Mouse (Mus musculus) myocyte (in vitro differentiated cells): ENCODE data around the gene Tbc1d9b. TPM values are rescaled to one million over a fixed set of nuclear protein-coding genes. Genes with fewer than 3 reads are reported as not detected.

ENCODE experiments used
- H3K27me3 ChIP-seq: one replicate; pipeline ENCODE4 v1.6.1; 2011; ENCODE audit not compliant: control insufficient read depth, insufficient read depth, insufficient read length
- H3K36me3 ChIP-seq: one replicate; pipeline ENCODE4 v1.6.1; 2011; ENCODE audit not compliant: control insufficient read depth, insufficient read depth
- H3K4me2 ChIP-seq: one replicate; pipeline ENCODE4 v1.6.1; 2011; ENCODE audit warnings: low read depth, control low read depth
- H3K4me3 ChIP-seq: one replicate; pipeline ENCODE4 v1.5.1; 2011; ENCODE audit warnings: mild to moderate bottlenecking, control low read depth, moderate library complexity
- H3K79me2 ChIP-seq: one replicate; pipeline ENCODE4 v1.6.1; 2011; ENCODE audit not compliant: control insufficient read depth, insufficient read depth
- H3ac ChIP-seq: one replicate; pipeline ENCODE4 v1.6.1; 2011; ENCODE audit not compliant: control insufficient read depth, insufficient read length
- CEBPB ChIP-seq: IDR thresholded peaks from 2 replicates; pipeline ENCODE4 v1.6.1; 2011; ENCODE audit warnings: mild to moderate bottlenecking, moderate library complexity; ENCODE audit not compliant: poor library complexity, insufficient read depth, severe bottlenecking
- E2F4 ChIP-seq: IDR thresholded peaks from one replicate; pipeline ENCODE4 v1.6.1; 2011; ENCODE audit warnings: mild to moderate bottlenecking, control low read depth, moderate library complexity; ENCODE audit not compliant: insufficient read depth
- MAX ChIP-seq: IDR thresholded peaks from one replicate; pipeline ENCODE4 v1.6.1; 2011; ENCODE audit warnings: low read depth, mild to moderate bottlenecking, control low read depth
- MYOD1 ChIP-seq, 3 experiments: IDR thresholded peaks; one replicate each; pipeline ENCODE4 v1.6.1; 2011; ENCODE audit warnings: control low read depth in 2 of 3, low read depth in 2 of 3, mild to moderate bottlenecking in 2 of 3, moderate library complexity in 1 of 3; ENCODE audit not compliant: insufficient read length in 2 of 3, control insufficient read depth in 1 of 3
- MYOG ChIP-seq, 3 experiments: IDR thresholded peaks; one replicate each; pipeline ENCODE4 v1.6.1; 2011; ENCODE audit warnings: control low read depth in 2 of 3, low read depth in 2 of 3, mild to moderate bottlenecking in 2 of 3; ENCODE audit not compliant: insufficient read length in 2 of 3, control insufficient read depth in 1 of 3, insufficient read depth in 1 of 3
- POLR2A ChIP-seq: IDR thresholded peaks from one replicate; pipeline ENCODE4 v1.6.1; 2011; ENCODE audit warnings: low read depth, mild to moderate bottlenecking, control low read depth, moderate library complexity; ENCODE audit not compliant: insufficient read length
- POLR2AphosphoS2 ChIP-seq: IDR thresholded peaks from one replicate; pipeline ENCODE4 v1.6.1; 2011; ENCODE audit warnings: low read depth, control low read depth; ENCODE audit not compliant: insufficient read length
- REST ChIP-seq: IDR thresholded peaks from one replicate; pipeline ENCODE4 v1.6.1; 2011; ENCODE audit warnings: mild to moderate bottlenecking, control low read depth, moderate library complexity; ENCODE audit not compliant: insufficient read depth, insufficient read length
- SRF ChIP-seq: IDR thresholded peaks from one replicate; pipeline ENCODE4 v1.6.1; 2011; ENCODE audit warnings: low read depth; ENCODE audit not compliant: control insufficient read depth, insufficient read length
- TCF12 ChIP-seq: IDR thresholded peaks from one replicate; pipeline ENCODE4 v1.6.1; 2011; ENCODE audit warnings: mild to moderate bottlenecking, control low read depth; ENCODE audit not compliant: poor library complexity, insufficient read depth, severe bottlenecking
- TCF3 ChIP-seq: IDR thresholded peaks from one replicate; pipeline ENCODE4 v1.6.1; 2011; ENCODE audit warnings: low read depth, control low read depth; ENCODE audit not compliant: insufficient read length
- USF1 ChIP-seq: IDR thresholded peaks from one replicate; pipeline ENCODE4 v1.6.1; 2011; ENCODE audit warnings: low read depth, mild to moderate bottlenecking, control low read depth, moderate library complexity
- polyA plus RNA-seq: library from polyadenylated mRNA; unstranded; fragments of >200 nt; fragmentation: generic; extraction: Trizol; gene quantifications from one replicate; pipeline ENCODE4 v1.2.1, GENCODE M21; 2012; ENCODE audit warnings: missing spikeins

Tbc1d9b gene
- polyA plus RNA-seq, 1 experiment: 36.6 TPM

DNA sequence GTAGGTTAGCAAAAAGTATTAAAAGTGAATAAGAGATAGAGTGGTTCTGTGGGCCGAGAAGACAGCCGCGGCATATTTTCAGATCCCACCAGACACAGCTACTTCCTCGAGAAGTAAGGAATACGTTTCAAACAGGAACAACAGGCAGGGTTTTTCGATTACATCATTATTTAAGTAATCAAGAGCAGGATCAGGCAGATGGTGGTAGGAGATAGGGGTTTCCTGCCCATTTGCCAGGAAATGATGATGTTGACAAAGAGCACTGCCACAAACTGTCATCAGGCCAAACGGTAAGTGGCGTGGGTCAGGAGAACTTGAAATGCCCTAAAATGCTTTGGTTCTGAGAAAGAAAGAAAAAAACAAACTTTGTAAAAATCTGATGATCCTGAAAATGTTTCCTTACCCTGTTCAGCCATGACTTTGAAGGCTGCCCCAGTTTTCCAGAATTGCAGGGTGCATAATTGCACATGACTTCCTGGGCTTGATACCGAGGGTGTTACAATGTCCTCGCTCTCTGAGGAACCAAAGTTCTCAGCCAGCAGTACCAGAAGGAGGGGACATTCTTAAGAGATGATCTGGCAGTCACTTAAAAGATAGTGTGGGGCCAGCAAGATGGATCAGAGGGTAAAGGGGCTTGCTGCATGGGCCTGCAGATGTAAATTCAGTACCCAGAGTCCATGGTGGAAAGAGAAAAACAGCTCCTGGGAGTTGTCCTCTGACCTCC, 3.1 kb downstream of the Tbc1d9b start:
- Histone ChIP-seq H3K36me3 (peaks cover 22% of the 10 kb centered on the region), H3K27me3 (no peaks in the 10 kb centered on the region)

DNA sequence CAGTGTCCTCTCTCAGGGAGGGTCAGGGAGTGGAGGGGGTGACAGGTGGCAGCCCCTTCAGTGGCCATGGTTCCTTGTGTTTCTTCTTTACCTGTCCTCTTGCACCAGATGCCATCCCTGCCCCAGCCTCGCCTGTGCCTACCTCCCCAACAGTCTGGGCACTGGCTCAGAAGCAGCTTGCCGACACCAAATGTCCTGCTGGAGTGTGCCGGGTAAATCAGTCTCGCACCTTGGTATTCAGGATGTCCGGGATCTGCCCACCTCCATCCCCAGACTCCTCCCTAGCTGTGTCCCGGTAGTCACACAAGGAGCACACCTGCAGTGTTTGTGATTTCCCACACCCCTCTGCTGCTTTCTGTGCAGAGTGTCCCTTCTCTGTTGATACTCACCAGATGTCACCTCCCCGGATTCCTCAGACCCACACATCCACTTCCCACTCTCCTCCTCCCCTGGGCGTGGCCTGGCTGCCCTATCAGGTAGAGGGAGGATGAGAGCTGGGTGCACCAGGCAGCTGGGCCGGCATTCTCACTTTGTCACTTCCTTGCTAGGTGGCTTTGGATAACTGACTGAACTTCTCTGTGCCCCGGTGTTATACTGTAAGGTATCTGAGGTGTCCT, 7.1 kb downstream of the Tbc1d9b start:
- Histone ChIP-seq H3K4me3 (no peak overlapping the region), H3ac (no peak overlapping the region), H3K36me3 (peaks cover 43% of the 10 kb centered on the region), H3K79me2 (no peaks in the 10 kb centered on the region), H3K27me3 (no peaks in the 10 kb centered on the region), H3K4me2 (no peak overlapping the region)
- no peak for TF ChIP-seq SRF
- no peak for TF ChIP-seq POLR2A

More for the DNA sequence above, 3.1 kb downstream of the Tbc1d9b start:
- TF ChIP-seq MAX (no peak), TCF3 (no peak), TCF12 (no peak), REST (no peak), POLR2A (no peak)
- H3ac ChIP-seq: no peak overlapping the region
- H3K4me2 ChIP-seq: no peak overlapping the region
- peaks cover 9% of the 10 kb centered on the region for H3K79me2 ChIP-seq
- no peak overlapping the region for H3K4me3 ChIP-seq

DNA sequence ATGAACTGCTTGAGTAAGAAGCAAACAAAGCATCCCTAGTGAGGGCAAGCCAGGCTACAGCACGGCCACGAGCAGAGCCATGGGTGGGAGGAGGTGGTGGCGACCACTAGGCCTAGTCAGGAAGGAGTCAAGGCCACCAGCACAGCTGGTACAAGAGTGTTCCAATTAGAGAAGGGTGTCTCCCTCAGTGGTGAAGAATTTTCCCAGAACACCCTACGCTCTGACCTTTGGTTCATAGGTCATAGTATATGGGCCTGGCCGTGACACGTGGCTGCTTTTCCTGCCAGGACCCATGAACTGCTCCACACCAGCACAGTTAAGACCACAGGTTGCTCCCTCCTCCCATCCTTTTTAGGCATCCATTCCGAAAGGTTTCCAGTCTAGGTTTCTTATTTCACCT, 8.4 kb downstream of the Tbc1d9b start:
- TF ChIP-seq POLR2AphosphoS2 (no peak), MAX (no peak), MYOG (IDR thresholded peaks at IDR 0.05; ENCODE audit: control insufficient read depth in 1 of 3, insufficient read depth in 1 of 3, insufficient read length in 2 of 3, low read depth in 2 of 3) (no peak), POLR2A (no peak), CEBPB (no peak), REST (no peak)
- H3K4me3 ChIP-seq: no peak overlapping the region
- no peaks in the 10 kb centered on the region for H3K27me3 ChIP-seq
- H3K79me2 ChIP-seq: no peaks in the 10 kb centered on the region
- H3K4me2 ChIP-seq: no peak overlapping the region
- H3K36me3 ChIP-seq: peaks cover 43% of the 10 kb centered on the region
- no peak overlapping the region for H3ac ChIP-seq

DNA sequence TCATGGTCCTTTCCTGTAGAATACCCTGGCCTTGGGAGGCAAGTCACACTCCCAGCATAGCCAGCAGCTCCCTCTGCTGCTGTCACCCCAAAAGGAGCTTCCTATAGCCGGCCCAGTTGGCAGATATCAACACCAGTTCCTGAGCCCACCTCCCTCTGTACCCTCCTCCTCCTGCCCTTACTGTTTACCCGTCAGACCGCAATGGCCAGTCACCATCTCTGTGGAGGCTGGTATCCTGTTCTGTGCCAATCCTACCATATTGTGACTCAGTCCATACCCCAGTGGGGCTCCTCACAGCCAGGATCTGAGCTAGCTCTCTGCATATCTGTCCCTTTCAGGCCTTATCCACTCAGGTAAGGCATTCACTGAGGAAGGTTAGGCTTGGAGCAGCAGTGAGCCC, 14.3 kb downstream of the Tbc1d9b start:
- Histone ChIP-seq H3K27me3 (no peaks in the 10 kb centered on the region), H3K4me2 (no peak overlapping the region), H3K36me3 (peaks cover 30% of the 10 kb centered on the region), H3K4me3 (no peak overlapping the region), H3K79me2 (no peaks in the 10 kb centered on the region), H3ac (no peak overlapping the region)
- TF ChIP-seq SRF (no peak), TCF12 (no peak), E2F4 (no peak), MYOG (IDR thresholded peaks at IDR 0.05; ENCODE audit: control insufficient read depth in 1 of 3, insufficient read depth in 1 of 3, insufficient read length in 2 of 3, low read depth in 2 of 3) (no peak), MAX (no peak), TCF3 (no peak), POLR2A (no peak), USF1 (no peak), REST (no peak), MYOD1 (IDR thresholded peaks at IDR 0.05; ENCODE audit: control insufficient read depth in 1 of 3, insufficient read length in 2 of 3, low read depth in 2 of 3) (no peak), POLR2AphosphoS2 (no peak), CEBPB (no peak)

DNA sequence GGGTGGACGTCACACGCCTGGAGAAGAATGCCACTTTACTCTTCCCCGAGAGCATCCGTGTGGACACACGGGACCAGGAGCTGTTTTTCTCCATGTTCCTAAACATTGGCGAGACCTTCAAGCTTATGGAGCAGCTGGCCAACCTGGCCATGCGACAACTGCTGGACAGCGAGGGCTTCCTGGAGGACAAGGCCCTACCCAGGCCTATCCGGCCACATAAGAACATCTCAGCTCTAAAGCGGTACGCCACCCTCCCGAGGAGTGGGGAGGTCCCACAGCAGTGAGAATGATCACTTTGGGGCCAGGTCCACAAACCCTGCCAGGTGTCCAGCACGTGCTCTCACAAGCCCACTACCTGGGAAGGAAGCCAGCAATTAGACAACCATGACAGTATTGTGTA, 14.9 kb downstream of the Tbc1d9b start:
- no peaks in the 10 kb centered on the region for H3K27me3 ChIP-seq
- H3K4me3 ChIP-seq: no peak overlapping the region
- H3ac ChIP-seq: no peak overlapping the region
- peaks cover 24% of the 10 kb centered on the region for H3K36me3 ChIP-seq
- no peak for TF ChIP-seq TCF3
- no peak for TF ChIP-seq CEBPB
- no peak for TF ChIP-seq USF1
- no peak for TF ChIP-seq E2F4
- no peak for TF ChIP-seq TCF12
- TF ChIP-seq SRF: no peak
- no peak for TF ChIP-seq POLR2A
- no peak for TF ChIP-seq REST
- TF ChIP-seq MYOD1 (IDR thresholded peaks at IDR 0.05; ENCODE audit: control insufficient read depth in 1 of 3, insufficient read length in 2 of 3, low read depth in 2 of 3): no peak
- TF ChIP-seq MYOG (IDR thresholded peaks at IDR 0.05; ENCODE audit: control insufficient read depth in 1 of 3, insufficient read depth in 1 of 3, insufficient read length in 2 of 3, low read depth in 2 of 3): no peak
- no peak for TF ChIP-seq POLR2AphosphoS2
- TF ChIP-seq MAX: no peak
- H3K4me2 ChIP-seq: no peak overlapping the region
- H3K79me2 ChIP-seq: no peaks in the 10 kb centered on the region
